Mouse (Mus musculus) hindbrain, embryonic 12.5 days (tissue): Measurements from ENCODE around the gene Coro6. TPM values are rescaled to one million over a fixed set of nuclear protein-coding genes. Genes with fewer than 3 reads are reported as not detected.

Experiments
- ATAC-seq: fragments of 200-750 bp; cut with Nextera tagmentation; 2 replicates; pipeline ENCODE4 v1.8.0; 2017; ENCODE audit warnings: moderate TSS enrichment; ENCODE audit not compliant: low FRiP score
- H3K27ac ChIP-seq: fragments of 300-500 bp; sonication (generic); 2 replicates; pipeline ENCODE4 v1.5.1; 2016; ENCODE audit warnings: mild to moderate bottlenecking
- H3K27me3 ChIP-seq: fragments of 300-500 bp; sonication (generic); 2 replicates; pipeline ENCODE4 v1.6.1; 2016; ENCODE audit warnings: mild to moderate bottlenecking
- H3K36me3 ChIP-seq: fragments of 300-500 bp; sonication (generic); 2 replicates; pipeline ENCODE4 v1.6.1; 2016; ENCODE audit warnings: mild to moderate bottlenecking
- H3K4me1 ChIP-seq: fragments of 300-500 bp; sonication (generic); 2 replicates; pipeline ENCODE4 v1.6.1; 2016
- H3K4me2 ChIP-seq: fragments of 300-500 bp; sonication (generic); replicated peaks from 2 replicates; pipeline ENCODE4 v1.6.1; 2016; ENCODE audit warnings: mild to moderate bottlenecking
- H3K4me3 ChIP-seq: fragments of 300-500 bp; sonication (generic); 2 replicates; pipeline ENCODE4 v1.5.1; 2016; ENCODE audit warnings: mild to moderate bottlenecking
- H3K9ac ChIP-seq: fragments of 300-500 bp; sonication (generic); 2 replicates; pipeline ENCODE4 v1.6.1; 2016; ENCODE audit warnings: mild to moderate bottlenecking, moderate library complexity
- H3K9me3 ChIP-seq: fragments of 300-500 bp; sonication (generic); replicated peaks from 2 replicates; pipeline ENCODE4 v1.6.1; 2016; ENCODE audit warnings: mild to moderate bottlenecking
- WGBS: fragments of 180-500 bp; shearing (Covaris S2); methylation state at CpG from one replicate; pipeline ENCODE4 v1.1.7; 2016; 5-methylcytosine and 5-hydroxymethylcytosine counted together
- polyA plus RNA-seq: library from polyadenylated mRNA; unstranded; fragments of >200 nt; fragmentation: Nextera tagmentation; extraction: Ambion mirVana; gene quantifications from 2 replicates; pipeline ENCODE4 v1.2.1, GENCODE M21; 2016

Gene Coro6
- polyA plus RNA-seq, 1 experiment from 2014 or later, result 0.09 TPM

DNA sequence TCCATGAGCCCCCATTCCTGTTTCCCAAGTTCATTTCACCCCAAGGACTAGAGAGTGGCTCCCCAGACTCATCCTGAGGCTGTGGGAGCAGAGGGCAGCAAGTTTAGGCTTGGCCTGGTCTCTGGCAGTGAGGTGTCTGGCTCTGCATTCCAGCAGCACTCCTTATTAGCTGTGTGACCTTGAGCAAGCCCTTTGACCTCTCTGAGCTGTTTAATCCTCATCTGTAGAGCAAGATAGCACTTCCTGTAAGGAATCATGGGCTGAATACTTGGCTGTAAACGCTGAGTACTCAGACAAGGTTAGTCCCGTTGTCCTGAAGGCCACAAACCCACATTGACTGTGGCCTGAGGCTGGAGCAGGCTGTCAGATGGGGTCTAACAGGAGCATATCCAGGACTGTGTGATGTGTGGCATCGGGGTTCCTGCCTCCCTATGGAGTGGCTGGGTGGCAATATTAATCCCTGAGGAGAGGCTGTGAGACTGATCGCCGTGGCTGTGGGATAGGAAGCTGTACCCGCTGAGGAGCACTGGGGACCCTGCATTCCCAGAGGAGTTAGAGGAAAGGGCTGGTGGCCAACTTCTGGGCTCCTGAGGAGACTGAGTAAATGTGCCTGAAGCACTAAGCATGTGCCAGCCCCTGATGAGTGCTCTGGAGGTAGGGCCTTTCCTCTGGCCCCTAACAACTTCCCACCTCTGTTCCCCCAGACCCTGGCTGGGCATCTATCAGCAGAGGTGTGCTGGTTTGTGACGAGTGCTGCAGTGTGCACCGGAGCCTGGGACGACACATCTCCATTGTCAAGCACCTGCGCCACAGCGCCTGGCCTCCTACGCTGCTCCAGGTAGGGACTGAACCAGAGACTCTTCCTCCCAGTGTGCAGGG lies 36.3 kb downstream of the Coro6 start:
- Histone ChIP-seq H3K4me1 (peaks cover 64% of the 10 kb centered on the region), H3K36me3 (peaks cover 36% of the 10 kb centered on the region), H3K9me3 (no peaks in the 10 kb centered on the region), H3K27ac (peak overlapping the region; percentile 57), H3K27me3 (no peaks in the 10 kb centered on the region), H3K4me3 (no peak overlapping the region), H3K9ac (0 out of 2 replicates have a peak overlapping the region, but pooled peaks have one; percentile 8), H3K4me2 (no peak overlapping the region)
- ATAC-seq, result no peak
- 73% methylated on average over 12 of the region's 12 CpGs for WGBS

DNA sequence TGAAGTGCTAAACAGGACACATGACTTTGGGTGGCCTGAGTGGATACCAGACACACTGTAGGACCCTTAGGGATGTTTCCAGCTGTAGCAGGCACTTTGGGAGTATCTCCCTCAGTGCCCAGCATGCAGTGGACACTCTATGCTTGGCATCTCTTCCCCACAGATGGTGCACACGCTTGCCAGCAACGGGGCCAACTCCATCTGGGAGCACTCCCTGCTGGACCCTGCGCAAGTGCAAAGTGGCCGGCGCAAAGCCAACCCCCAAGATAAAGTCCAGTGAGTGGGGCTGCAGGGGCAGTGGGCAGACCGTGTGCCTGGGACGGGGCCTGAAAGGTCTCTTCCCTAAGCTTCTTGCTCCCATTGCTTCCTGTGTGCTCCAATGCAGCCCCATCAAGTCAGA lies 37.1 kb downstream of the Coro6 start:
- WGBS, result 85% methylated on average over 7 of the region's 7 CpGs
- Histone ChIP-seq H3K4me1 (peaks cover 58% of the 10 kb centered on the region), H3K4me3 (no peak overlapping the region), H3K9me3 (no peaks in the 10 kb centered on the region), H3K27me3 (no peaks in the 10 kb centered on the region), H3K4me2 (no peak overlapping the region), H3K36me3 (peaks cover 45% of the 10 kb centered on the region), H3K27ac (no peak overlapping the region), H3K9ac (0 out of 2 replicates have a peak overlapping the region, but pooled peaks have one; percentile 9)
- no peak for ATAC-seq

DNA sequence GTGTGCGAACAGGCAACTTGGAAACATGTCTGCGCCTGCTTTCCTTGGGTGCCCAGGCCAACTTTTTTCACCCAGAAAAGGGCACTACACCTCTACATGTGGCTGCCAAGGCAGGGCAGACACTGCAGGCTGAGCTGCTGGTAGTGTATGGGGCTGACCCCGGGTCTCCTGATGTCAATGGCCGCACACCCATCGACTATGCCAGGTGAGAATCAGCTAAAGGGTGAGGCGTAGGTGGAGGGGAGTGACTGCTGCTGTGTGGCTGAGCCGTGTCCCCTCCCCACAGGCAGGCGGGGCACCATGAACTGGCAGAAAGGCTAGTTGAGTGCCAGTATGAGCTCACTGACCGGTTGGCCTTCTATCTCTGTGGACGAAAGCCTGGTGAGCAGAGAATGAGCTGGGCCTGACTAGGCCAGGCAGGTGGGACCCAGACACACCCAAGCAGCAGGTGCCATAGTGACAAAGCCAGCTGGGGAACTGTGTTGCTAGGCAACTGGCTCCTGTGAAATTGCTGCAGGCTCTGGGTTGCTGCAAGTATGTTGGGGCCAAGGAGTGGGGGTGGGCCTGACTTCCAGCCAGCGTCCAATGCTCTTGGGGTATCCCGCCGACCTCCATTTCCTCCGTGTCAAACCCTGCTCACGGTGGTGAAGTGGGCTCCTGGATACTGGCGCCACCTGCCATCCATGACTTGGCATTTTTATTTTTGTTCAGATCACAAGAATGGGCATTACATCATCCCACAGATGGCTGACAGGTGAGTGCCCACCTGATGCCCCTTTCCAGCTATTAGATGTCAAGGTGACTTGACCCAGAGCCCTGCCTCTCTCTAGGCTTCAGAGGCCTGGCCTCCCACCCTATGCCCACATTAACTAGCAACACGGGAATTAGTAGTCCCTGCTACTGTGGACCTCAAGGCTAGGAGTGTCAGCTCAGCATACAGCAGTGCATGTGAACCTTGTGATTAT lies 38.4 kb downstream of the Coro6 start:
- WGBS, result 81% methylated on average over 17 of the region's 17 CpGs
- H3K36me3 ChIP-seq, result peaks cover 58% of the 10 kb centered on the region
- no peaks in the 10 kb centered on the region for H3K9me3 ChIP-seq
- no peaks in the 10 kb centered on the region for H3K27me3 ChIP-seq
- H3K9ac ChIP-seq, result no peak overlapping the region
- H3K4me1 ChIP-seq, result peaks cover 46% of the 10 kb centered on the region
- ATAC-seq, result no peak
- peak overlapping the region; percentile 26; the same call in 1 of the 2 replicates for H3K27ac ChIP-seq
- H3K4me3 ChIP-seq, result no peak overlapping the region
- no peak overlapping the region for H3K4me2 ChIP-seq

DNA sequence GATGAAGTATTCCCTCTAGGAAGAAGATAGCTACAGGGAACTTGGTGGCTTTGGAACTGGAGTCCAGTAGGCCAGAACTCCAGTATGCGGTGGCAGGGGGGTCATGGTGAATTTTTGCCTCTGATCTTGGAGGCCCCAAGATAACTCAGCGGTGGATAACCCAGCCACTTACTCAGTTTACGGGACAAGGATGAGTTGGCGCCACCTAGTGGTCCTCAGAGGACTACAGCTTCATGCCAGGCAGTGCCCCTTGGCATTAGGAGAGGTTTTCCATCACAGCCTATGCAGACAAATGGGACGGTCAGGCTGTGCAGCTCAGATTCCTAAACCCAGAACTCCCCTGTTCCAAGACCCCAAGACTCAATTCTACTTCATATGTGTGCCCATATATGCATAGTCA lies 39.2 kb downstream of the Coro6 start:
- Histone ChIP-seq H3K4me2 (no peak overlapping the region), H3K4me1 (peaks cover 39% of the 10 kb centered on the region), H3K9me3 (no peaks in the 10 kb centered on the region), H3K36me3 (peaks cover 63% of the 10 kb centered on the region), H3K27me3 (no peaks in the 10 kb centered on the region), H3K27ac (peak overlapping the region; percentile 26; the same call in 1 of the 2 replicates), H3K4me3 (no peak overlapping the region), H3K9ac (no peak overlapping the region)
- ATAC-seq, result no peak
- 21% methylated on average over 5 of the region's 5 CpGs for WGBS

DNA sequence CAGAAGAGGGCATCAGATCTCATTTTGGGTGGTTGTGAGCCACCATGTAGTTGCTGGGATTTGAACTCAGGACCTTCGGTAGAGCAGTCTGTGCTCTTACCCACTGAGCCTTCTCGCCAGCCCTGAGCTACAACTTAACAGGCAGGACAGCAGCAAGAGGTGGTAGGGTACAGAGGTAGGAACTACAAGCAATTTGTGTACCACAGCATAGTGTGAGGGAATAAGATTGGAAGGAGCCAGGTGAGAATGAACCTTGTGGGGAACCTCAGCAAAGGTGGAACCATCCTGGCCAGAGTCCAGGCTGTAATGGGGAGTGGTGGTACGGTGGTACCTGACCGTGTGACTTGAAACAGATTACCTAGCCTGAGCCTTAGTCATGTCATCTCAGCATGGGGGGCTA lies 39.8 kb downstream of the Coro6 start:
- no peak overlapping the region for H3K4me3 ChIP-seq
- peaks cover 36% of the 10 kb centered on the region for H3K4me1 ChIP-seq
- WGBS, result 94% methylated on average over 4 of the region's 4 CpGs
- ATAC-seq, result no peak
- peaks cover 69% of the 10 kb centered on the region for H3K36me3 ChIP-seq
- no peak overlapping the region for H3K4me2 ChIP-seq
- H3K27me3 ChIP-seq, result no peaks in the 10 kb centered on the region
- no peak overlapping the region for H3K9ac ChIP-seq
- no peaks in the 10 kb centered on the region for H3K9me3 ChIP-seq
- no peak overlapping the region for H3K27ac ChIP-seq

DNA sequence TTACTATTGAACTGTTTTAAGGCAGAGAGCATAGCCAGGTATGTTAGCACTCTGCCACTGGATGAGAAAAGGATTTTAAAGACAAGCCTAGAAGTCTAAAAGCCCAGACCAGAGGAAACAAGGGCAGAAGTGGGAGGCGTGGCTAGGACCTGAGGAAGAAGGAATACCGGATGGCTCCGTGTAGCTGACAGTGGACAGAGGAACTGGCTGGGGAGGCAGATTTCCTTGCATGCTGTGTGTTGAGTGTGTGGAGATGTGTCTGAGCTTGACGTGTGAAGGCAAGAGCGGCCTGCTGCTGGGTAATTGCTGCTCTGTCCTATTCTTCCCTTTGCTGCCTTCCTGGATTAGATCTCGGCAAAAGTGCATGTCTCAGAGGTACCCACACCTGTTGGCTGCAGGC lies 40.3 kb downstream of the Coro6 start:
- Histone ChIP-seq H3K36me3 (peaks cover 74% of the 10 kb centered on the region), H3K27me3 (no peaks in the 10 kb centered on the region), H3K4me3 (no peak overlapping the region), H3K27ac (no peak overlapping the region), H3K4me1 (peaks cover 31% of the 10 kb centered on the region), H3K4me2 (no peak overlapping the region), H3K9ac (peak overlapping the region; percentile 5; the same call in 1 of the 2 replicates), H3K9me3 (no peaks in the 10 kb centered on the region)
- ATAC-seq, result no peak
- 93% methylated on average over 6 of the region's 6 CpGs for WGBS

DNA sequence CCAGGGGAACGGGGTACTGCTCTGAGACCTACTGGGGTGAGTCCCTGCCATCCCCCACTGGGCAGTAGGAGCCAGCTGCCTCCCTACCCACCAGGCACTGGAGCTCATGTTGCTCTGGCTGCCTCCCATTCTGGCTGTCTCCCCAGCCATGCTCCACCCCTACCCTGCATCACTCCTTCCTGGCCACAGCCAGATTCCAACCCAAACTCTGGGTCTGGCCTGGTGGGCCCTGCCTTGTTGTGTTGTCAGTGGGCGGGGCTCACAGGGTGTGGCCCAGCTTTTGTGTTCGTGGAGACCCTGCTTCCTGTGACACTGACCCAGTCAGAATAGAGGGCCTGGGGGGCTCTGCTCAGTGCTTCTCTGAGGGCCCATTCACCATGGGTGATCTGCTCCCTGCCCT lies 41.3 kb downstream of the Coro6 start:
- H3K9ac ChIP-seq, result no peak overlapping the region

DNA sequence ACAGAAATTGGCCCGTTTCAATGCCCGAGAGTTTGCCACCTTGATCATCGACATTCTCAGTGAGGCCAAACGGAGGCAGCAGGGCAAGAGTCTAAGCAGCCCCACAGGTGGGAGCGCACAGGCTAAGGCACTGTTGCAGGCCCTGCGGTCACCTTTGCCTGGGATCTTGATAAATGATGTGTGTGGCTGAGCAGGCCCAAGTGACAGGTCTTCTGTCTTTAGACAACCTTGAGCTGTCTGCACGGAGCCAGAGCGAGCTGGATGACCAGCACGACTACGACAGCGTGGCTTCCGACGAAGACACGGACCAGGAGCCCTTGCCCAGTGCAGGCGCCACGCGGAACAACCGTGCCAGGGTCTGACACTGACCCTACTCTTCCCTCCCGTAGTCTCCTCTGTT lies 42.2 kb downstream of the Coro6 start:
- Histone ChIP-seq H3K27me3 (no peaks in the 10 kb centered on the region), H3K27ac (no peak overlapping the region), H3K9me3 (no peaks in the 10 kb centered on the region), H3K36me3 (peaks cover 67% of the 10 kb centered on the region), H3K9ac (no peak overlapping the region), H3K4me2 (no peak overlapping the region), H3K4me3 (no peak overlapping the region), H3K4me1 (peaks cover 24% of the 10 kb centered on the region)
- 95% methylated on average over 19 of the region's 19 CpGs for WGBS
- ATAC-seq, result no peak

More for the DNA sequence above, 41.3 kb downstream of the Coro6 start:
- WGBS, result 67% methylated on average over 3 of the region's 3 CpGs
- Histone ChIP-seq H3K4me2 (no peak overlapping the region), H3K4me1 (peaks cover 26% of the 10 kb centered on the region), H3K36me3 (peaks cover 74% of the 10 kb centered on the region), H3K4me3 (no peak overlapping the region), H3K27me3 (no peaks in the 10 kb centered on the region), H3K9me3 (no peaks in the 10 kb centered on the region), H3K27ac (no peak overlapping the region)
- no peak for ATAC-seq

DNA sequence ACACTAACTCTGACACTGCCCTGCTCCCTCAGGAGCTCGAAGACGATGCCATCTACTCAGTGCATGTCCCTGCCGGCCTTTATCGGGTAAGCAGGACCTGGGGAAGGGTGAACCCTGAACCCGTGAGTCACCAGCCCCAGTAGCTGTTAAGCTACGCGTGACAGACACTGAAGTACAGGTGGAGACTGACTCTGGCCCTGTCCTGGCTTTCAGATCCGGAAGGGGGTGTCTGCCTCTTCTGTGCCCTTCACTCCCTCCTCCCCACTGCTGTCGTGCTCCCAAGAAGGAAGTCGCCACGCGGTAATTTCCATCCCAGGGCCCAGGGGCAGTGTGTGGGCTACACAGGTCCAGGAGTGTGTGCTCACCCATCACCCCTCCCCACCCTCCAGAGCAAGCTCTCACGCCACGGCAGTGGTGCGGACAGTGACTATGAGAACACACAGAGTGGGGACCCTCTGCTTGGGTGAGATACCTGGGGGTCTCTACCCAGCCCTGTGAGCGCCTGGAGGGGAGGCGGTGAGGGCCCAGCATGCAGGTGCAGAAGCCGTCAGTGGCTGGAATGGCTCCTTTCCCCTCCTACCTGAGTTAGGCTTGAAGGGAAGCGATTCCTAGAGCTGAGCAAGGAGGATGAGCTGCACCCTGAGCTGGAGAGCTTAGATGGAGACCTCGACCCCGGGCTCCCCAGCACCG lies 43.2 kb downstream of the Coro6 start:
- H3K4me3 ChIP-seq, result no peak overlapping the region
- no peaks in the 10 kb centered on the region for H3K27me3 ChIP-seq
- peaks cover 15% of the 10 kb centered on the region for H3K4me1 ChIP-seq
- peaks cover 56% of the 10 kb centered on the region for H3K36me3 ChIP-seq
- H3K27ac ChIP-seq, result no peak overlapping the region
- no peak overlapping the region for H3K4me2 ChIP-seq
- WGBS, result 87% methylated on average over 22 of the region's 22 CpGs
- H3K9ac ChIP-seq, result no peak overlapping the region
- ATAC-seq, result no peak
- no peaks in the 10 kb centered on the region for H3K9me3 ChIP-seq

DNA sequence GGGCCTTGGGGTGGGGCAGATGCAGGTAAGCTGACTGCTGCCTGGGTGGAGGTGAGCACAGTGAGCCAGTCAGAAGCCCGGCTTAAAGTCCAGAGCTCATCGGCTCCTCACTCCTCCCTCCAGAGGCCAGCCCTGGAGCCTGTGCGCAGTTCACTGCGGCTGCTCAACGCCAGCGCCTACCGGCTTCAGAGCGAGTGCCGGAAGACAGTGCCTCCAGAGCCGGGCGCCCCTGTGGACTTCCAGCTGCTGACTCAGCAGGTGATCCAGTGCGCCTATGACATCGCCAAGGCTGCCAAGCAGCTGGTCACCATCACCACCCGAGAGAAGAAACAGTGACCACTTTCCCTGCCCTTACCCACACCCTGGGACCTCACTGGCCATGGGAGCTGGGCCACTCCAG lies 44.1 kb downstream of the Coro6 start:
- Histone ChIP-seq H3K36me3 (peaks cover 51% of the 10 kb centered on the region), H3K27ac (no peak overlapping the region), H3K4me2 (no peak overlapping the region), H3K9me3 (no peaks in the 10 kb centered on the region), H3K4me1 (peaks cover 7% of the 10 kb centered on the region), H3K27me3 (no peaks in the 10 kb centered on the region), H3K9ac (no peak overlapping the region), H3K4me3 (no peak overlapping the region)
- 86% methylated on average over 14 of the region's 14 CpGs for WGBS
- no peak for ATAC-seq

DNA sequence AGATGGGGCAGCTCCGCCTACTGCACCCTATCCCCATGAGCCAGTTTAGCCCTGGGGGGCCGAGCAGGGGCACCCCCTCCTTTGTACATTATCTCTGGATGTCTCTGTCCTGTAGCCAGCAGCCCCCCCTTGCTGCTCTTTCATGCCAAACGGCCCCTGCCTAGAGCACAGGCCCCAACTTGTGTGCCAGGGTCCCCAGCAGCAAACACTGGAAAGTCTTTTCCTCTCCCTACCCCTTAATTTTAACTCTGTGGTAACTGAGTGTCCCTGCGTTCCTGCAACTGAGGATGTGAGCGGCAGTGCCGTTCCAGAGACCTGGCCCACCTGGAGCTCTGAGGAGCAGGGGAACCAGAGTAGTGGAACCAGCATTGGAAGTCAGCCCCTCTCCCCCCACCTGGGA lies 44.7 kb downstream of the Coro6 start:
- no peak for ATAC-seq
- Histone ChIP-seq H3K9ac (no peak overlapping the region), H3K4me2 (no peak overlapping the region), H3K27me3 (no peaks in the 10 kb centered on the region), H3K36me3 (peaks cover 51% of the 10 kb centered on the region), H3K4me3 (no peak overlapping the region), H3K4me1 (peaks cover 6% of the 10 kb centered on the region), H3K27ac (no peak overlapping the region), H3K9me3 (no peaks in the 10 kb centered on the region)
- whole genome bisulfite sequencing, result 89% methylated on average over 6 of the region's 6 CpGs

DNA sequence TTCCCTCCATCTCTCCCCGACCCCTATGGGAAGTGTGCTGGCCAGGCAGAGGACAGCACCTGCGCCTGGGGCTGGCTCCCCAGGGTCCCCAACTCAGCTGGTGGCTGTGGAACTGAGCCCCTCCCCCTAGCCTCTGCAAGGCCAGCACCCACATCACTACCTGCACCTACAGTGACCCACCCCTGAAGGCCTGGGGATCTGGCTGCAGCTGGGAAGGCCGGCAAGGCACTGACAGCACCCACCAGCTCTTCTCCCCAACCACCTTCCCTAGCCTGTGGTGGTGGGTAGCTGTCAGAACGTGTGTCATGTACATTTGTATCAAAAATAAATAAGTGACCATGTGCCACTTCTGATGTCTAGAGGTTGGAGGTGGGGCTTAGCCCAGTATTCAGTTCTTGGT lies 45.2 kb downstream of the Coro6 start:
- 74% methylated on average over 4 of the region's 4 CpGs for WGBS
- Histone ChIP-seq H3K9me3 (no peaks in the 10 kb centered on the region), H3K4me1 (peaks cover 9% of the 10 kb centered on the region), H3K9ac (no peak overlapping the region), H3K36me3 (peaks cover 51% of the 10 kb centered on the region), H3K27ac (no peak overlapping the region), H3K27me3 (no peaks in the 10 kb centered on the region), H3K4me2 (no peak overlapping the region), H3K4me3 (no peak overlapping the region)
- 0 out of 2 replicates have a peak, but pooled peaks have one; percentile 13 for ATAC-seq
